Mouse (Mus musculus) megakaryocyte, embryonic 14.5 days (primary cell): ENCODE data around the gene Ptk7.

Experiments
- FLI1 ChIP-seq: IDR thresholded peaks from 2 replicates; pipeline ENCODE4 v1.6.1; 2012; ENCODE audit warnings: low read length, inconsistent platforms, mixed read lengths
- GATA1 ChIP-seq: IDR thresholded peaks from 3 replicates; pipeline ENCODE4 v1.6.1; 2012; ENCODE audit warnings: mixed read lengths, low read length, inconsistent platforms, borderline replicate concordance

- no peak for TF ChIP-seq GATA1
- no peak for TF ChIP-seq FLI1
These were observed 18.0 kb downstream of the Ptk7 start for GRCm38 (mm10) chr17:46611316-46611715.
